Mouse (Mus musculus): ENCODE results near the gene Fgd3. TPM values are rescaled to one million over a fixed set of nuclear protein-coding genes. Genes with fewer than 3 reads are reported as not detected.

Fgd3 gene
- polyA plus RNA-seq, 1 experiment, result 0.37 TPM

DNA sequence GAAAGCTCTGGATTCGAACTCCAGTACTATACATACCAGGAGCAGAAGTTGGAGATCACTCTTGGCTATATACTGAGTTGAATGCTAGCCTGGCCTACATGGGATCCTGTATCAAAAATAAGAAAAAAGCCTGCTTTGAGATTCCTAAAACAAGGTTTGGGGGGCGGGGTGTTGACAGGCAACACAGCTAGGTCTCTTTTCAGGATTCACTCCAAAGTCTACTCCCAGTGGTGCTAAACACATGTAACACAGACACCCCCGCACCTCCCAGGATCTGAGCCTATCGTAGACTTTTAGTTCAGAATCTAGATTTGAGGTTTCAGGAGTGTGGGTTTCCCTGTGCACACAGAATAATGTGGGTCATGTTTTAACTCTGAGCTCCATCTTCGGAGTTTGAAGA, 2.6 kb upstream of the Fgd3 start:
- Histone ChIP-seq H3K27ac (ENCODE audit: insufficient read depth, low read length) (no peak overlapping the region), H3K4me3 (ENCODE audit: low read depth, low read length) (no peak overlapping the region), H3K4me1 (ENCODE audit: control insufficient read depth, insufficient read depth, low read length) (no peaks in the 10 kb centered on the region), H3K36me3 (ENCODE audit: control insufficient read depth, insufficient read depth, low read length, poor library complexity, severe bottlenecking) (no peaks in the 10 kb centered on the region), H3K27me3 (ENCODE audit: control insufficient read depth, insufficient read depth, low read length, poor library complexity, severe bottlenecking) (no peaks in the 10 kb centered on the region), H3K9me3 (replicated peaks; ENCODE audit: control insufficient read depth, insufficient read depth, low read length, poor library complexity, severe bottlenecking) (no peaks in the 10 kb centered on the region), H3K9ac (ENCODE audit: low read depth, poor library complexity, severe bottlenecking) (no peak overlapping the region)
- no peak for TF ChIP-seq CTCF (IDR thresholded peaks at IDR 0.05; ENCODE audit: low read depth, low read length)
- TF ChIP-seq POLR2A (IDR thresholded peaks at IDR 0.05; ENCODE audit: insufficient read depth, low read length), result no peak
- TF ChIP-seq EP300 (IDR thresholded peaks at IDR 0.05; ENCODE audit: insufficient read depth, low read depth, low read length), result no peak

DNA sequence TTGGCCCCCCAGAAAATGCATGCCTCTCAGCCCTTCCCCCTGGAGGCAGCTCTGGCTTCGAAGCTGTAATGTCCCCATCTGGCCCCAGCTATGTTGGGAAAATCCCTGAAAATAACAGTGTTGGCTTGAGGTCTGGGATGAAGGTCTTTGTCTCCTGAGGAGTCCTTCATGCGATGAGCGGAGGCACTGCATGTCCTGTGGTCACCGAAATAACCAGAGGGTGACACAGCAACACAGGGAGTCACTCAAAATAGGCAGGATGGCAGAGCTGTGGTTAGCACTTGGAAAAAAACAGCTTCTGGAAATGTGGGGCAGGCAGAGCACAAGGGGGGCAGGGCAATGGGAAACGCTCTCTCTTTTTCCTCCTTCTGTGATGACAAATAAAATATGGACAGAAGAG, 2.1 kb upstream of the Fgd3 start:
- Histone ChIP-seq H3K9ac (ENCODE audit: low read depth, poor library complexity, severe bottlenecking) (no peak overlapping the region), H3K9me3 (replicated peaks; ENCODE audit: control insufficient read depth, insufficient read depth, low read length, poor library complexity, severe bottlenecking) (no peaks in the 10 kb centered on the region), H3K27ac (ENCODE audit: insufficient read depth, low read length) (no peak overlapping the region), H3K4me1 (ENCODE audit: control insufficient read depth, insufficient read depth, low read length) (no peaks in the 10 kb centered on the region), H3K27me3 (ENCODE audit: control insufficient read depth, insufficient read depth, low read length, poor library complexity, severe bottlenecking) (no peaks in the 10 kb centered on the region), H3K36me3 (ENCODE audit: control insufficient read depth, insufficient read depth, low read length, poor library complexity, severe bottlenecking) (no peaks in the 10 kb centered on the region), H3K4me3 (ENCODE audit: low read depth, low read length) (no peak overlapping the region)
- TF ChIP-seq EP300 (IDR thresholded peaks at IDR 0.05; ENCODE audit: insufficient read depth, low read depth, low read length) (no peak), CTCF (IDR thresholded peaks at IDR 0.05; ENCODE audit: low read depth, low read length) (no peak), POLR2A (IDR thresholded peaks at IDR 0.05; ENCODE audit: insufficient read depth, low read length) (no peak)

GRCm38 (mm10) chr13:49321452-49321851, 1.3 kb upstream of the Fgd3 start:
- no peak overlapping the region for H3K4me3 ChIP-seq (ENCODE audit: low read depth, low read length)
- H3K27me3 ChIP-seq (ENCODE audit: control insufficient read depth, insufficient read depth, low read length, poor library complexity, severe bottlenecking), result no peaks in the 10 kb centered on the region
- H3K36me3 ChIP-seq (ENCODE audit: control insufficient read depth, insufficient read depth, low read length, poor library complexity, severe bottlenecking), result no peaks in the 10 kb centered on the region
- H3K27ac ChIP-seq (ENCODE audit: insufficient read depth, low read length), result no peak overlapping the region
- H3K9me3 ChIP-seq (replicated peaks; ENCODE audit: control insufficient read depth, insufficient read depth, low read length, poor library complexity, severe bottlenecking), result no peaks in the 10 kb centered on the region
- no peak overlapping the region for H3K9ac ChIP-seq (ENCODE audit: low read depth, poor library complexity, severe bottlenecking)
- H3K4me1 ChIP-seq (ENCODE audit: control insufficient read depth, insufficient read depth, low read length), result no peaks in the 10 kb centered on the region
- TF ChIP-seq EP300 (IDR thresholded peaks at IDR 0.05; ENCODE audit: insufficient read depth, low read depth, low read length) (no peak), POLR2A (IDR thresholded peaks at IDR 0.05; ENCODE audit: insufficient read depth, low read length) (no peak), CTCF (IDR thresholded peaks at IDR 0.05; ENCODE audit: low read depth, low read length) (no peak)

- Histone ChIP-seq H3K27ac (ENCODE audit: insufficient read depth, low read length) (no peak overlapping the region), H3K36me3 (ENCODE audit: control insufficient read depth, insufficient read depth, low read length, poor library complexity, severe bottlenecking) (no peaks in the 10 kb centered on the region), H3K27me3 (ENCODE audit: control insufficient read depth, insufficient read depth, low read length, poor library complexity, severe bottlenecking) (no peaks in the 10 kb centered on the region), H3K9me3 (replicated peaks; ENCODE audit: control insufficient read depth, insufficient read depth, low read length, poor library complexity, severe bottlenecking) (no peaks in the 10 kb centered on the region), H3K4me3 (ENCODE audit: low read depth, low read length) (no peak overlapping the region), H3K9ac (ENCODE audit: low read depth, poor library complexity, severe bottlenecking) (no peak overlapping the region), H3K4me1 (ENCODE audit: control insufficient read depth, insufficient read depth, low read length) (no peaks in the 10 kb centered on the region)
- TF ChIP-seq EP300 (IDR thresholded peaks at IDR 0.05; ENCODE audit: insufficient read depth, low read depth, low read length) (no peak), POLR2A (IDR thresholded peaks at IDR 0.05; ENCODE audit: insufficient read depth, low read length) (no peak), CTCF (IDR thresholded peaks at IDR 0.05; ENCODE audit: low read depth, low read length) (no peak)
These were observed 403 bp upstream of the Fgd3 start for GRCm38 (mm10) chr13:49320514-49320913.

GRCm38 (mm10) chr13:49317914-49318313, 2.2 kb downstream of the Fgd3 start:
- H3K4me3 ChIP-seq (ENCODE audit: low read depth, low read length), result no peak overlapping the region
- no peaks in the 10 kb centered on the region for H3K4me1 ChIP-seq (ENCODE audit: control insufficient read depth, insufficient read depth, low read length)
- no peak overlapping the region for H3K27ac ChIP-seq (ENCODE audit: insufficient read depth, low read length)
- H3K9me3 ChIP-seq (replicated peaks; ENCODE audit: control insufficient read depth, insufficient read depth, low read length, poor library complexity, severe bottlenecking), result no peaks in the 10 kb centered on the region
- TF ChIP-seq CTCF (IDR thresholded peaks at IDR 0.05; ENCODE audit: low read depth, low read length) (no peak), POLR2A (IDR thresholded peaks at IDR 0.05; ENCODE audit: insufficient read depth, low read length) (no peak), EP300 (IDR thresholded peaks at IDR 0.05; ENCODE audit: insufficient read depth, low read depth, low read length) (no peak)
- no peaks in the 10 kb centered on the region for H3K36me3 ChIP-seq (ENCODE audit: control insufficient read depth, insufficient read depth, low read length, poor library complexity, severe bottlenecking)
- H3K27me3 ChIP-seq (ENCODE audit: control insufficient read depth, insufficient read depth, low read length, poor library complexity, severe bottlenecking), result no peaks in the 10 kb centered on the region
- no peak overlapping the region for H3K9ac ChIP-seq (ENCODE audit: low read depth, poor library complexity, severe bottlenecking)

- Histone ChIP-seq H3K4me1 (ENCODE audit: control insufficient read depth, insufficient read depth, low read length) (no peaks in the 10 kb centered on the region), H3K9ac (ENCODE audit: low read depth, poor library complexity, severe bottlenecking) (no peak overlapping the region), H3K27ac (ENCODE audit: insufficient read depth, low read length) (no peak overlapping the region), H3K36me3 (ENCODE audit: control insufficient read depth, insufficient read depth, low read length, poor library complexity, severe bottlenecking) (no peaks in the 10 kb centered on the region), H3K4me3 (ENCODE audit: low read depth, low read length) (no peak overlapping the region), H3K9me3 (replicated peaks; ENCODE audit: control insufficient read depth, insufficient read depth, low read length, poor library complexity, severe bottlenecking) (no peaks in the 10 kb centered on the region), H3K27me3 (ENCODE audit: control insufficient read depth, insufficient read depth, low read length, poor library complexity, severe bottlenecking) (no peaks in the 10 kb centered on the region)
- TF ChIP-seq POLR2A (IDR thresholded peaks at IDR 0.05; ENCODE audit: insufficient read depth, low read length) (no peak), CTCF (IDR thresholded peaks at IDR 0.05; ENCODE audit: low read depth, low read length) (no peak), EP300 (IDR thresholded peaks at IDR 0.05; ENCODE audit: insufficient read depth, low read depth, low read length) (no peak)
These were observed 2.6 kb downstream of the Fgd3 start for GRCm38 (mm10) chr13:49317508-49317907.
